Mouse (Mus musculus) bone marrow, adult 2 months (tissue): ENCODE measurements around the gene 2510009E07Rik.

Experiments used
- CTCF ChIP-seq: fragments of 200-500 bp; IDR thresholded peaks from 2 replicates; pipeline ENCODE4 v1.5.1; 2011; ENCODE audit warnings: low read length, control low read depth; ENCODE audit not compliant: control insufficient read depth, insufficient read depth
- POLR2A ChIP-seq: fragments of 200-500 bp; IDR thresholded peaks from 2 replicates; pipeline ENCODE4 v1.6.1; 2011; ENCODE audit warnings: low read depth, mild to moderate bottlenecking, control low read depth, low read length, borderline replicate concordance; ENCODE audit not compliant: control insufficient read depth

DNA sequence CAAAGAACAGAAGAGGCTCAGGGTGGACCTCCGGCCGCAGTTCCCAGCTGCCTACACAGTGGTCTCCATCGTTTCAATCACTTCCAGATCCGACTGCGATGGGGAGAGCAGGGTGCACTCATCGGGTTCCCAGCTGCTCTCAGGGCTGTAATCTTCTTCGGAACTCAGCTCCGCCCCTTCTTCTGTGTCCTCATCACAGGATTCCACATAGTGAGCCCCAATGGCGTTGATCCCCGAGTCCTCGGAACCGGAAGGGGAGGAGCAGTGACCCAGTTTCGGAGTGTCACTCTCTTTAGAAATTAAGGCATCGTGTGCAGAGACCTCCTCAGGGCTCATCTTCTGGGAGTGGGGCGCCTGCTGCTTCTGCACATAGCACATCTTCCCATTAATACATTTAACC, 41.3 kb downstream of the 2510009E07Rik start:
- TF ChIP-seq POLR2A (no peak), CTCF (no peak)
